8 mouse cellular contexts compared by ENCODE assay signal in the genomic region with DNA sequence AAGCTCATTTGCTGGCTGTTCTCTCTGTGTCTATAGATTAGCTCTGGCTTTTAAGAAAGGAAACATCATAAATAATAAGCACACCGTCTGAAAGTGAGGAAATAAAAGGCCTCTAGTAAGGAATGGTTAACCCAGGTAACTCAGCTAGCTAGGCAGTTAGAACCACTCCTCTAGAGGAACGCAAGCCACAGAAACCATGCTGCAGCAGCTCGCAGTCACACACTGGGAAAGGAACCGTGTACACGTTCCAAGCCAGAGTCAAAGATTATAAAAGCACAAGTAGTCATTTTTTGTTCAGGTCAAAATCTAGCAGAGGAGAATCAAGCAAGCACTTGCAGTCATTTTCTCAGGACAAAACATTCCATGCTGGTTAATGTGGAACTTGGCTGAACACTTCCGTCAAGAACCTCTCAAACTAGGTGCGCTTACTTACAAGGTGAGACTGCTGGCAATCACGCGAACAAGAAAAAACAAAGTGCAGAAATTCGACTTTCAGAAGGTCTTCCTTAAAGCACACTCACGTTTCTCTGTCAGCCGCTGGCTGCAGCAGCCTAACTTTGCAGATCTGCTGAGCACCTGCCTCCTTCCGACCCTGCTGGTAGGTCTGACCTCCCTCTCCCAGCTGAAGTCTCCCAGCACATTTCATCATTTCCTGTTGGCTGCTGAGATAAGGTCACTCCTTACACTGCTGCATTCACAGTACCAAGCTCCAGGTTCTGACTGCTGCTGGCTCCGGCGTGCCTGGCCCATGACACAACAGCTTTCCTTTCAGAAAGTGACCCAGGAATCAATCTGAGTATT. TPM values are rescaled to one million over a fixed set of nuclear protein-coding genes. Genes with fewer than 3 reads are reported as not detected.
DNase-seq lines count a peak whose midpoint lies in the region; ATAC-seq lines count a peak whose summit lies in the region.

No protein-coding gene starts in this region.

- H3K4me3 ChIP-seq in heart, embryonic 16.5 days (ENCODE audit: low read length): peak overlapping the region; percentile 2
- H3K4me3 ChIP-seq in limb, embryonic 12.5 days (replicated peaks): no peak overlapping the region

- H3K4me1 ChIP-seq in heart, embryonic 16.5 days (ENCODE audit: control insufficient read depth, insufficient read depth, low read length): peaks cover 54% of the 10 kb centered on the region
- H3K4me1 ChIP-seq in limb, embryonic 12.5 days (replicated peaks): peaks cover 40% of the 10 kb centered on the region

- no peaks in the 10 kb centered on the region for H3K9me3 ChIP-seq in heart, embryonic 16.5 days (replicated peaks; ENCODE audit: control insufficient read depth, low read length)
- H3K9me3 ChIP-seq in limb, embryonic 12.5 days: no peaks in the 10 kb centered on the region

- ATAC-seq in heart, embryonic 16.5 days (replicated peaks; ENCODE audit: extremely low read depth, insufficient read depth, low FRiP score): peak; percentile 69
- ATAC-seq in limb, embryonic 12.5 days (ENCODE audit: insufficient number of reproducible peaks, insufficient read depth, low FRiP score, low TSS enrichment, low read depth): no peak

- no peaks in the 10 kb centered on the region for H3K36me3 ChIP-seq in heart, embryonic 16.5 days (ENCODE audit: control insufficient read depth, insufficient read depth)
- H3K36me3 ChIP-seq in limb, embryonic 12.5 days: no peaks in the 10 kb centered on the region

- H3K27me3 ChIP-seq in heart, embryonic 16.5 days (ENCODE audit: control insufficient read depth, insufficient read depth, low read length): no peaks in the 10 kb centered on the region
- H3K27me3 ChIP-seq in limb, embryonic 12.5 days: no peaks in the 10 kb centered on the region

- 23% methylated on average over 15 of the region's 15 CpGs for WGBS in heart, embryonic 16.5 days
- WGBS in limb, embryonic 12.5 days: 59% methylated on average over 15 of the region's 15 CpGs

- peak overlapping the region; percentile 86 for H3K27ac ChIP-seq in heart, embryonic 16.5 days (ENCODE audit: low read length)
- H3K27ac ChIP-seq in limb, embryonic 12.5 days: peak overlapping the region; percentile 26; the same call in 1 of the 2 replicates

- H3K4me2 ChIP-seq in heart, embryonic 16.5 days (ENCODE audit: low read depth, low read length): peak overlapping the region; percentile 52
- no peak overlapping the region for H3K4me2 ChIP-seq in limb, embryonic 12.5 days

- peak overlapping the region; percentile 62 for H3K9ac ChIP-seq in heart, embryonic 16.5 days (ENCODE audit: low read length)
- no peak overlapping the region for H3K9ac ChIP-seq in limb, embryonic 12.5 days (replicated peaks)

- DNase-seq in adrenal gland, adult (ENCODE audit: inconsistent age in 2 of 2, low spot score in 1 of 2): peak; percentile 71 to 90
- no peak for DNase-seq in adrenal gland, adult 18-20 months (ENCODE audit: low spot score in 2 of 2)
- DNase-seq in c-Kit-positive CD71-positive TER-119-positive erythroid progenitor cells, embryonic 14.5 days (ENCODE audit: low spot score): peak; percentile 71
- peak; percentile 38 for DNase-seq in naive thymus-derived CD4-positive, alpha-beta T cell, adult 2 months (ENCODE audit: low read depth)
- no peak for DNase-seq in urinary bladder, postnatal 4 days (ENCODE audit: low spot score in 2 of 2)
- no peak for DNase-seq in frontal cortex, postnatal 14 days (ENCODE audit: low spot score in 2 of 2)

RNA-seq across cellular contexts. Expression of a gene that starts 32.0 kb away (rescaled TPM):
- total RNA-seq in adrenal gland, adult 18-20 months (2021): 10 to 100 TPM; 88.9 to 94.8 TPM
- polyA plus RNA-seq in heart, embryonic 16.5 days (2015; fragmentation: Nextera tagmentation; extraction: Ambion mirVana): 73.3 and 74.2 TPM in 2 replicates
- polyA plus RNA-seq in limb, embryonic 12.5 days (2016; fragmentation: Nextera tagmentation; extraction: Ambion mirVana): 45.5 and 50.6 TPM in 2 replicates

Comparison
In these comparisons a context has a peak if more than half of its experiments do, and no peak if none do; other contexts are left out.
1. DNase-seq: peak in adrenal gland, adult (2 of 2), c-Kit-positive CD71-positive TER-119-positive erythroid progenitor cells, embryonic 14.5 days (single experiment) and naive thymus-derived CD4-positive, alpha-beta T cell, adult 2 months (single experiment); none in adrenal gland, adult 18-20 months (0 of 2), urinary bladder, postnatal 4 days (0 of 2) and frontal cortex, postnatal 14 days (0 of 2).